Mouse (Mus musculus): ENCODE results near the gene Mlh1. TPM values are rescaled to one million over a fixed set of nuclear protein-coding genes. Genes with fewer than 3 reads are reported as not detected.

Mlh1 gene
- polyA plus RNA-seq, 1 experiment from 2014 or later = 39.4 TPM

DNA sequence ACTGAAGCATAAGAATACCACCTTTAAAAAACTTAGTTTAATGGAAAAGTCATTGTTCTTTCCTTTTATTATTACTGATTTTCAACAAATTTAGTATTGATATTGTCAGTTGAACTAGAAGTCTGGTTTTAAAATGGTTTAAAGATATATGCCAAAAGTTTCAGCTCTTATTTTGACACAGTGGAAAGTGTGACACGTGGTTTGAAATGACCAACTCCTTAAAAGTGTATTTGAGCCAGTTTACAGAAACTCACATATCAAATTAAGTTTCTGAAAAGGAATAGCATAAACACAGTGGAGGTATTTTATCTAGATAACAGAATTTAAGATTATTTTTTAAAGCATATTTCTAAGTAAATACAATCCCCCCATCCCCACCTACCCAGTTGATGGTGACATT is 2.4 kb upstream of the Mlh1 start:
- ATAC-seq (ENCODE audit: low FRiP score) = no peak
- Histone ChIP-seq H3K27me3 (no peaks in the 10 kb centered on the region), H3K4me2 (replicated peaks) (peak overlapping the region; percentile 94), H3K9ac (no peak overlapping the region), H3K36me3 (peaks cover 20% of the 10 kb centered on the region), H3K4me1 (peaks cover 45% of the 10 kb centered on the region), H3K27ac (no peak overlapping the region), H3K4me3 (peak overlapping the region; percentile 79; the same call in 1 of the 2 replicates), H3K9me3 (replicated peaks) (no peaks in the 10 kb centered on the region)
- 86% methylated on average over 1 of the region's 1 CpGs for whole genome bisulfite sequencing

DNA sequence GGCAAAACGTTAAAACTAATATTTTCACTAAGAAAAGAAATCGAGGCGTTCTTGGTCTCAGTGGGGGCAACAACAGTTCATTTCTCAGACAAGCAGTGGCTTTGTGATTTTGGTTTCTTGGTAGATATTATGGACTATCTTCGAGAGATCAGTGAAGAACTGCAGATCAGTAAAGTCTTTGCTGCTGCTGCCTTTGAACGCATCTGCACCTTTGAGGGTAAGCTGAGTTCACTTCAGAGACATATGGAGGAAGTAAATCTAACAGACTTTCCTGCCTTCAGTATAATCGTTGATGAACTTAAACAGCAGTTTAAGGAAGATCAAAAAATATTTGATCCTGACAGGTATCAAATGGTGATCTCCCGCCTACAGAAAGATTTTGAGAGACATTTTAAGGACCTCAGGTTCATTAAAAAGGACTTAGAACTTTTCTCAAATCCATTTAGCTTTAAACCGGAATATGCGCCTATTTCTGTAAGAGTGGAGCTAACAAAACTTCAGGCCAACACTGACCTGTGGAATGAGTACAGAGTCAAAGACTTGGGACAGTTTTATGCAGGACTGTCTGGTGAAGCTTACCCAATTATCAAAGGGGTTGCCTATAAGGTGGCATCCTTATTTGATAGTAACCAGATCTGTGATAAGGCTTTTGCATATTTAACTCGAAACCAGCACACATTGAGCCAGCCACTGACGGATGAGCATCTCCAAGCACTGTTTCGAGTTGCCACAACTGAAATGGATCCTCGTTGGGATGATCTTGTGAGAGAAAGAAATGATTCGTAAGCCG is 1.6 kb upstream of the Mlh1 start:
- Histone ChIP-seq H3K4me1 (peaks cover 45% of the 10 kb centered on the region), H3K9me3 (replicated peaks) (no peaks in the 10 kb centered on the region), H3K27me3 (no peaks in the 10 kb centered on the region), H3K9ac (peak overlapping the region; percentile 91), H3K4me2 (replicated peaks) (peak overlapping the region; percentile 94), H3K36me3 (peaks cover 15% of the 10 kb centered on the region), H3K27ac (0 out of 2 replicates have a peak overlapping the region, but pooled peaks have one; percentile 95), H3K4me3 (peak overlapping the region; percentile 79)
- WGBS = 79% methylated on average over 15 of the region's 15 CpGs
- ATAC-seq (ENCODE audit: low FRiP score) = no peak

DNA sequence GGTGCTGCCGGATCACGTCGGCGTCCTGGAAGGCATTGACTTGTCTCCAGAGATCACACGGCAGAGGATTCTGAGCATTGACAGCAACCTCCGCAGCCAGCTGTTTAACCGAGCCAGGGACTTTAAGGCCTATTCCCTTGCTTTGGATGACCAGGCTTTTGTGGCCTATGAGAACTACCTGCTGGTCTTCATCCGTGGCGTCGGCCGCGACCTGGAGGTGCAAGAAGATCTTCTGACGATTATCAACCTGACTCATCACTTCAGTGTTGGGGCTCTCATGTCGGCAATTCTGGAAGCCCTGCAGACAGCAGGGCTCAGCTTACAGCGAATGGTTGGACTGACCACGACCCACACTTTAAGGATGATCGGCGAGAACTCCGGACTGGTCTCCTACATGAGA is 765 bp upstream of the Mlh1 start:
- WGBS = 12% methylated on average over 19 of the region's 19 CpGs
- H3K4me3 ChIP-seq = peak overlapping the region; percentile 79
- no peak for ATAC-seq (ENCODE audit: low FRiP score)
- peak overlapping the region; percentile 91 for H3K9ac ChIP-seq
- no peaks in the 10 kb centered on the region for H3K27me3 ChIP-seq
- peak overlapping the region; percentile 95 for H3K27ac ChIP-seq
- H3K9me3 ChIP-seq (replicated peaks) = no peaks in the 10 kb centered on the region
- H3K4me1 ChIP-seq = peaks cover 45% of the 10 kb centered on the region
- peak overlapping the region; percentile 94 for H3K4me2 ChIP-seq (replicated peaks)
- H3K36me3 ChIP-seq = peaks cover 16% of the 10 kb centered on the region

DNA sequence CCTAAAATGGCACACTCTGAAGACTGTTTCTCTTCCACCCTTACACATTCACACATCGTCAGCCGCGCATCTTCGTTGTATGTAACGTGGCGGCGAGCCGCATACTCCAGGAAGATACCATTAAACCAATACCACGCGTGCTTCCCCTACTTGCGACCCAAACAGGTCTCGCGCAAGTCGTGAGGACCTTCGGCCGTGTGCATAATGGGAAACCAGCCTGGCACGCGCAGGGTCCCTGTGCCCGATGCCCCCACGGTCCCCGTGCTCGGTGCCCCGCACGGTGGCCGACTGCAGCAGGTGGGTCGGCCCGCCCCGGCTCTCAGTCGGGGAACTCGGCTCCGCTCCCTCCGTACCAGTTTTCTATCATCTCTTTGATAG is 546 bp downstream of the Mlh1 start:
- peak overlapping the region; percentile 79 for H3K4me3 ChIP-seq
- H3K27ac ChIP-seq = peak overlapping the region; percentile 92
- peak overlapping the region; percentile 74 for H3K9ac ChIP-seq
- peak; percentile 83 for ATAC-seq (ENCODE audit: low FRiP score)
- WGBS = under 1% methylated on average over 32 of the region's 32 CpGs
- peaks cover 39% of the 10 kb centered on the region for H3K4me1 ChIP-seq
- no peaks in the 10 kb centered on the region for H3K9me3 ChIP-seq (replicated peaks)
- peak overlapping the region; percentile 59 for H3K4me2 ChIP-seq (replicated peaks)
- H3K36me3 ChIP-seq = peaks cover 22% of the 10 kb centered on the region
- H3K27me3 ChIP-seq = no peaks in the 10 kb centered on the region

DNA sequence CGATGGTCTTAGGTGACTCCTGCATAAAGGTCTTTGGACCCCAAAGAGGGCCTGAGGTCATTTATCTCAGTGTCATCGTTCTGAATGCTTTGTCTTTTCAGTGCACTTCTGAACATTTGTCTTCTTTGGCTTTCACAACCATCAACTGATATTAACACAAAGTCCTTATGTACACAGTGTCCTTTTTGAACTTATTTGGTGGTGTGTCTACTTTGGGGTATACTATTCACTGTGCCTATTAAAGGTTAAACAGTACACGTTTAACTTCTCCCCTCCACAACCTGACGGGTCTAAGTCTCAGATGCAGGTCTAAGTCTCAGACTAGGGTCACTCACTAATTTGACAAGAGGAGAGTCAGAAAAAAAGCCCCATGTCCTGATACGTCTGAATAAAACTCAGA is 985 bp downstream of the Mlh1 start:
- H3K4me2 ChIP-seq (replicated peaks) = peak overlapping the region; percentile 59
- no peak for ATAC-seq (ENCODE audit: low FRiP score)
- peak overlapping the region; percentile 92 for H3K27ac ChIP-seq
- H3K4me3 ChIP-seq = peak overlapping the region; percentile 79
- H3K9ac ChIP-seq = peak overlapping the region; percentile 74
- H3K36me3 ChIP-seq = peaks cover 22% of the 10 kb centered on the region
- H3K27me3 ChIP-seq = no peaks in the 10 kb centered on the region
- peaks cover 34% of the 10 kb centered on the region for H3K4me1 ChIP-seq
- no peaks in the 10 kb centered on the region for H3K9me3 ChIP-seq (replicated peaks)
- 11% methylated on average over 5 of the region's 5 CpGs for WGBS

DNA sequence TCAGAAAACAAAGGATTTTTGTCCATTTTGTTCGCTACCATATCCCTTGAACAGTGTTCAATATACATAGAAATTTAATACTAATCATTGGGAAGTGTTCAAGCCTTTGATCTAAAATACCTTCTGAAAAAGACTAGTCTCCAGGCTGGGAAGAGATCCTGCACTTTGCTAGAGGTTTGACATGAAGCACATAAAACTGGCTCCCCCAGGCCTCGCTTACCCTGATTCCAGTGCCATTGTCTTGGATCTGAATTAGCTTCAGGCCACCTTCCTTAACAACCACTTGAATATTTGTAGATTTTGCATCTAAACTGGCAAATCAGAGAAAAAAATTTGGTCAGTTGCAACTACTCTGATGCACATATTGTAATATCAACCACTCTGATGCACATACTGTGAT is 3.6 kb downstream of the Mlh1 start:
- no peak overlapping the region for H3K9ac ChIP-seq
- WGBS = 98% methylated on average over 2 of the region's 2 CpGs
- no peak overlapping the region for H3K27ac ChIP-seq
- H3K4me2 ChIP-seq (replicated peaks) = no peak overlapping the region
- H3K4me3 ChIP-seq = no peak overlapping the region
- H3K9me3 ChIP-seq (replicated peaks) = no peaks in the 10 kb centered on the region
- no peaks in the 10 kb centered on the region for H3K27me3 ChIP-seq
- peaks cover 11% of the 10 kb centered on the region for H3K4me1 ChIP-seq
- H3K36me3 ChIP-seq = peaks cover 28% of the 10 kb centered on the region
- no peak for ATAC-seq (ENCODE audit: low FRiP score)

DNA sequence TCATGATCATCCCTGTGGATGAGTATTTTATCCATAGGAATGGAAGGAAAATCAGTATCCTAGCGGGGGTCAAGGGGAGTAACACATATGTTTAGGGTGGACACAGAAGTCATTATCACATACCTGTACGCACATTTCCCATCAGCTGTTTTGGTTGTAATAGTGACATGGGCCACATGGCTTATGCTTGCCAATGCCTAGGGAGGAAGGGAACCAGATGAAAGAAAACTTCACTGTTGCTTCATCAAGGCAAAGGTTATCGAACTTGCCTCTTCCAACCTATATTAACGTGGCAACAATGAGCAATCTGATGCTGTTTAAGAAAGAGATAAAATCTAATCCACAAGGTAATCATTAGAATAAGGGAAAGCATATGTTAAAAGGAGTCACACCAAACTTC is 10.2 kb downstream of the Mlh1 start:
- Histone ChIP-seq H3K4me1 (no peaks in the 10 kb centered on the region), H3K36me3 (peaks cover 62% of the 10 kb centered on the region), H3K4me3 (no peak overlapping the region), H3K9ac (no peak overlapping the region), H3K27ac (no peak overlapping the region), H3K4me2 (replicated peaks) (no peak overlapping the region), H3K27me3 (no peaks in the 10 kb centered on the region), H3K9me3 (replicated peaks) (no peaks in the 10 kb centered on the region)
- no peak for ATAC-seq (ENCODE audit: low FRiP score)
- 97% methylated on average over 4 of the region's 4 CpGs for WGBS

DNA sequence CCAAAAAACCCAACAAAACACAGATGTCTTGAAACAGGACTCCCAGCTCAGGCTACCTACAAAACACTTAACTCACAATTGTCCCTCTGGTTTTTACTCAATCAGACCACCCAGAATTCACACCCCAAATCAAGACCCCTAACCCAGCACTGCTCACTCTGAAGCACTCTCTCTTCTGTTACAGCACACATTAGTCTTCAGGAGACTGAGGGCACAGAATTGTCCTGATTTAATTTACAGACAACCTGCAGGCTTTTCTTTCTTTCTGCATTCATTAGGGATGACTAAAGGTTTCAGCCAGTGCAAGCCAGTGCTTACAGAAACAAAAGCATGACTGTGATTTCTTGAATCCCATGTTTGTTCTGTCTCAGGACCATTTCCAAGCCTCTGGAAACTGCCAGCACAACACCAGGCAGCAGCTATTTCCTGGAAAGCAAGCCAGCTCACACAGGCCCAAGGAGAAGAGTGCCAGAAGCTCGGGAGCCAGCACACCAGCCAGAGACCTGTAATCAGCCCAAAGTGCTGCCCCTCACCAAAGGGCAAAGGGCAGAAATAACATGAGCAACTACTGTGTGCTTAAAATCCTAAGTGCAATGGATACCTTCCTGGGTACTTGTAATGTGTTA is 11.1 kb downstream of the Mlh1 start:
- no peak for ATAC-seq (ENCODE audit: low FRiP score)
- no peaks in the 10 kb centered on the region for H3K9me3 ChIP-seq (replicated peaks)
- no peaks in the 10 kb centered on the region for H3K4me1 ChIP-seq
- H3K27ac ChIP-seq = no peak overlapping the region
- 63% methylated on average over 1 of the region's 1 CpGs for WGBS
- H3K9ac ChIP-seq = no peak overlapping the region
- peaks cover 67% of the 10 kb centered on the region for H3K36me3 ChIP-seq
- H3K4me3 ChIP-seq = no peak overlapping the region
- no peak overlapping the region for H3K4me2 ChIP-seq (replicated peaks)
- H3K27me3 ChIP-seq = no peaks in the 10 kb centered on the region

DNA sequence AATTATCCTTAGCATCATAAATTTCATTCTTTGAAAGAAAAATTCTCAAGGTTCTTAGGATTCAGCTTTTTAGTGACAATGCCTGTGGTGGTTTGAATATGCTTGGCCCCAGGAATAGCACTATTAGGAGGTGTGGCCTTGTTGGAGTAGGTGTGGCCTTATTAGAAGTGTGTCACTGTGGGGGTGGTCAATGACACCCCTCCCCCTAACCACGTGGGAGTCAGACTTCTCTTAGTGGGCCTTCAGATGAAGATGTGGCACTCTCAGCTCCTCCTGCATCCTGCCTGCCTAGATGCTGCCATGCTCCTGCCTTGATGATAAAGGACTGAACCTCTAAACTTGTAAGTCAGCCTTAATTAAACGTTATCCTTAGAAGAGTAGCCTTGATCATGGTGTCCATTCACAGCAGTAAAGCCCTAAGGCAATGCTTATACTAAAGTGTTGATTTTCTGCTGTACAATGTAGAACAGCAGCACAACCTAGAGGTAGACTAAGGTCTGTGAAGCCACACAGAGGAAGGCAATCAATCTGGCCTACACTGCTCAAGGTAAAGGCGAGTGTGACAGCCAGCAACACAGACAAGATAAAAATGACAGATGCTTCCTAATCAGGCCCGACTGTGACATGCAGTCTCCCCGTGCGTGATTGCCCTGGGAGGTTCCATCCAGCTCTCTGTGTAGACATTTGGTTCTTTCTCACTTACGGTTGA is 19.3 kb downstream of the Mlh1 start:
- Histone ChIP-seq H3K4me3 (no peak overlapping the region), H3K36me3 (peaks cover 60% of the 10 kb centered on the region), H3K9me3 (replicated peaks) (no peaks in the 10 kb centered on the region), H3K9ac (no peak overlapping the region), H3K4me2 (replicated peaks) (no peak overlapping the region), H3K27me3 (no peaks in the 10 kb centered on the region), H3K27ac (no peak overlapping the region), H3K4me1 (no peaks in the 10 kb centered on the region)
- WGBS = 75% methylated on average over 7 of the region's 7 CpGs
- no peak for ATAC-seq (ENCODE audit: low FRiP score)

DNA sequence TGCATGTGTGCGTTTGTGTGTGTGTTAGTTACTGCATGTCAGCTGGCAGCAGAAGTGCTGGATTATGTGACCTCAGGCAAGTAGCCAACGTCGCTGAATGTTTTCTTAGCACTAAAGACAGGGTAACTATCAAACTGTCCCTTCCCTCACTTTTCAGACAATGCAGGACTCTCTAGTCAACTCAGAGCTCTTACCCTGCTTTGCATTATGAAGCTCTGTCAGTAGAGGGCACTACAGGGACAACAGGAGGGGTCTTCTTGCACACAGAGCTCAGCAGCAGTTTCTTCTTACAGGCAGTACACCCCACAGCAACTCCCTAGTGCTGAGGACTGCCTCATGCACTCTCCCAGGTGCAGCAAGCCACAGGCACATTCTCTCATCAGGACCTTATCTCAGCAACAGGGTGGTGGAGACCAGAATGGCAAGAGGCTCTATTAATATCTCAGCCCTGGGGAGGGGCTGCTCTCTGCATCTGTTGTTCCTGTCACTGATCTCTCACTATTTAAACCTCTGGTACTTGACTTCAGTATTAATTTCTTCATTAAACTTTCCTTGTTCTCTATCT is 23.8 kb downstream of the Mlh1 start:
- H3K36me3 ChIP-seq = peaks cover 50% of the 10 kb centered on the region
- H3K27me3 ChIP-seq = no peaks in the 10 kb centered on the region
- WGBS = 90% methylated on average over 3 of the region's 3 CpGs
- no peak for ATAC-seq (ENCODE audit: low FRiP score)
- no peak overlapping the region for H3K9ac ChIP-seq
- no peaks in the 10 kb centered on the region for H3K9me3 ChIP-seq (replicated peaks)
- H3K27ac ChIP-seq = no peak overlapping the region
- no peaks in the 10 kb centered on the region for H3K4me1 ChIP-seq
- no peak overlapping the region for H3K4me2 ChIP-seq (replicated peaks)
- no peak overlapping the region for H3K4me3 ChIP-seq

DNA sequence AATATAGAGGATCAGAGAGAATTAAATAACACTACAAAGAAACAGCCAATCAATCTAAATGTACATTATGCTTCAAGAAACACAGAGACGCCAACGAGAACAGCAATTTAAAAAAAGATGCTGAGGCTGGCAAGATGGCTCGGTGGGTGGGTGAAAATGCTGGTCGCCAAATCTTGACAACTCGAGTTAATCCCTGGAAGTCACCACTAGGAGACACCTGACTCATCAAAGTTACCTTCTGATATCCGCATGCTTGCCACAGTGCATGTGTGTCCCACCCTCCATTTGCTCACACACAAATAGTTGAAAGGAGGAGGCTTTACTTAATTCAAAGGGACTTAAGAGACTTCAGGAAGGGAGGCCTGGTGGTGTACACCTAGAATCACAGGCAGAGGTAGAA is 26.0 kb downstream of the Mlh1 start:
- no peak overlapping the region for H3K4me3 ChIP-seq
- H3K36me3 ChIP-seq = peaks cover 50% of the 10 kb centered on the region
- no peak for ATAC-seq (ENCODE audit: low FRiP score)
- 79% methylated on average over 6 of the region's 6 CpGs for WGBS
- H3K27me3 ChIP-seq = no peaks in the 10 kb centered on the region
- H3K27ac ChIP-seq = no peak overlapping the region
- no peak overlapping the region for H3K9ac ChIP-seq
- no peaks in the 10 kb centered on the region for H3K9me3 ChIP-seq (replicated peaks)
- H3K4me2 ChIP-seq (replicated peaks) = no peak overlapping the region
- H3K4me1 ChIP-seq = no peaks in the 10 kb centered on the region

DNA sequence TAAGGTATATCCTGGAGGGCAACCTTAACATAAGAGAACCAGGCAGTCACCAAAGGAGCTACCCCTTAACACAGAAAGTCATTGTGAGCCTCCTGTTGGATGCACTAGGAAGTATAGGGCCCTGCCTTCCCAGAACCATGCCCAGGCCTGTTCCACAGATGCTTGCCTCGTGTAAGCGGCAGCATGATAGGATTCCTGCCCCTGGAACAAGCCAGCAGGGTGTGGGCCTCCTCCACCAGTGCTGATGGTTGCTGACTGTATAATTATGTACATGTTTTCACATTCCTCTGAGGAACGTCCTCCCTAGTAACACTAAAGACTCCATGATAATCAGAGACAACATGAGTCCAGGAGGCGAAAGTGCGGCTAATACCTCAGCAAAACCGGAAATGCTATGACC is 28.2 kb downstream of the Mlh1 start:
- no peaks in the 10 kb centered on the region for H3K4me1 ChIP-seq
- peaks cover 59% of the 10 kb centered on the region for H3K36me3 ChIP-seq
- H3K27ac ChIP-seq = no peak overlapping the region
- no peaks in the 10 kb centered on the region for H3K27me3 ChIP-seq
- no peak overlapping the region for H3K4me3 ChIP-seq
- no peak for ATAC-seq (ENCODE audit: low FRiP score)
- 84% methylated on average over 6 of the region's 6 CpGs for WGBS
- H3K4me2 ChIP-seq (replicated peaks) = no peak overlapping the region
- H3K9me3 ChIP-seq (replicated peaks) = no peaks in the 10 kb centered on the region
- H3K9ac ChIP-seq = no peak overlapping the region
